Mouse (Mus musculus): ENCODE data around the gene Klk1b16. TPM values are rescaled to one million over a fixed set of nuclear protein-coding genes. Genes with fewer than 3 reads are reported as not detected.
A peak's percentile ranks its signal among the peaks of the same experiment; 100 is the strongest.
"Not testable (repeated sequence)": the region's sequence is repeated elsewhere in the genome, so short reads cannot be mapped to it uniquely, and the experiment has no call there.

Gene Klk1b16
- polyA plus RNA-seq (2012; fragmentation: generic; extraction: Trizol), result not detected

- no peak for TF ChIP-seq MAX (IDR thresholded peaks at IDR 0.05; ENCODE audit: low read depth)
- TF ChIP-seq E2F4 (IDR thresholded peaks at IDR 0.05; ENCODE audit: insufficient read depth), result no peak
- no peak for TF ChIP-seq REST (IDR thresholded peaks at IDR 0.05; ENCODE audit: insufficient read depth, insufficient read length)
- no peak for TF ChIP-seq TCF12 (IDR thresholded peaks at IDR 0.05; ENCODE audit: insufficient read depth, poor library complexity, severe bottlenecking)
- TF ChIP-seq MYOD1 (IDR thresholded peaks at IDR 0.05; ENCODE audit: control insufficient read depth in 1 of 3, insufficient read length in 2 of 3, low read depth in 2 of 3), result no peak
- no peak for TF ChIP-seq SRF (IDR thresholded peaks at IDR 0.05; ENCODE audit: control insufficient read depth, insufficient read length, low read depth)
- TF ChIP-seq MYOG (IDR thresholded peaks at IDR 0.05; ENCODE audit: control insufficient read depth in 1 of 3, insufficient read depth in 1 of 3, insufficient read length in 2 of 3, low read depth in 2 of 3), result no peak
- TF ChIP-seq POLR2AphosphoS2 (IDR thresholded peaks at IDR 0.05; ENCODE audit: insufficient read length, low read depth), result no peak
- TF ChIP-seq POLR2A (IDR thresholded peaks at IDR 0.05; ENCODE audit: insufficient read length, low read depth), result no peak
- no peak for TF ChIP-seq USF1 (IDR thresholded peaks at IDR 0.05; ENCODE audit: low read depth)
- no peak within 1 kb of the TSS for H3K4me2 ChIP-seq (ENCODE audit: low read depth)
- no peaks in the 10 kb centered on the region for H3K27me3 ChIP-seq (ENCODE audit: control insufficient read depth, insufficient read depth, insufficient read length)
- H3K4me3 ChIP-seq, result no peak within 1 kb of the TSS
- H3K36me3 ChIP-seq (ENCODE audit: control insufficient read depth, insufficient read depth), result no peaks in the 10 kb centered on the region
- H3ac ChIP-seq (ENCODE audit: control insufficient read depth, insufficient read length), result no peak within 1 kb of the TSS
- no peaks in the 10 kb centered on the region for H3K79me2 ChIP-seq (ENCODE audit: control insufficient read depth, insufficient read depth)
These were observed at the start of gene Klk1b16 for GRCm38 (mm10) chr7:44136467-44136866. Gene Klk1b16, plus strand, starts transcription at chr7:44136767.

DNA sequence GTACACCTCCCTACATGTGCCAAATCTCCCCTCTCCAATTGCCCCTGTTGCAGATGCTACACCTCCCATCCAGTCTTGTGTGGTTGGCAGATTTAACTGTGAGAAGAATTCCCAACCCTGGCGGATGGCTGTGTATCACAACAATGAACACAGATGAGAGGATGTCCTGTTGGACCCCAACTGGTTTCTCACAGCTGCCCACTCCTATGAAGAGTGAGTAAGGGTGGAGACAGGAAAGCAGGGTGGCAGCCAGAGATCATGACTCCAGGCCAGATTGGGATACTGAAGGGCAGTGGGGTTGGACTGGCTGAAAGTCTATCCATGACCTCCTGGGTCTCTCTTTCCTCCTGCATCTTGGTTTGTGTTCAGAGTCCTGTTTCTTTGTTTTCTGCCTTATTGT is 40.5 kb upstream of the Klk1b16 start:
- Histone ChIP-seq H3K4me3 (no peak overlapping the region), H3K36me3 (ENCODE audit: control insufficient read depth, insufficient read depth) (no peaks in the 10 kb centered on the region), H3ac (ENCODE audit: control insufficient read depth, insufficient read length) (no peak overlapping the region), H3K79me2 (ENCODE audit: control insufficient read depth, insufficient read depth) (no peaks in the 10 kb centered on the region), H3K27me3 (ENCODE audit: control insufficient read depth, insufficient read depth, insufficient read length) (no peaks in the 10 kb centered on the region), H3K4me2 (ENCODE audit: low read depth) (no peak overlapping the region)
- TF ChIP-seq SRF (IDR thresholded peaks at IDR 0.05; ENCODE audit: control insufficient read depth, insufficient read length, low read depth), result no peak

DNA sequence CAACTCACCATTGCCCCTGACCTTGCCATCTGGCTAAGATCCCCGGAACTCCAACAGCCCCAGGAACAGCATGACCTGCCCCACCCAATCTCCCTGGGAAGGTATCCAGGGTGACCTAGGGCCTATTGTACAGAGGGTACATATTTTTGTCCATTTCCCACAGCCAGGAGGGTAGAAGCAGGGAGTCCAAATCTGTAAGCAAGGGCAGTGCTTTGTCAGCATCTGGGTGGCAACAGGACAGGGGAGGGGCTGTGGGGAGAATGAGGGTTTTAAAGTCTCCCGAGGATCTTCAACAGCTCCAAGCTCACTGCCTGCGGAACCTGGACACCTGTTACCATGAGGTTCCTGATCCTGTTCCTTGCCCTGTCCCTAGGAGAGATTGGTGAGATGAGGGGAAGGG is 34.5 kb upstream of the Klk1b16 start, which contains the start of gene Klk1b21:
Gene Klk1b21, plus strand, starts transcription at position 301 of the 400 bp plus-strand sequence.
- not testable (repeated sequence) for H3K36me3 ChIP-seq (ENCODE audit: control insufficient read depth, insufficient read depth); H3K79me2 ChIP-seq (ENCODE audit: control insufficient read depth, insufficient read depth); H3K4me2 ChIP-seq (ENCODE audit: low read depth); H3K4me3 ChIP-seq; H3ac ChIP-seq (ENCODE audit: control insufficient read depth, insufficient read length); H3K27me3 ChIP-seq (ENCODE audit: control insufficient read depth, insufficient read depth, insufficient read length)

- H3K27me3 ChIP-seq (ENCODE audit: control insufficient read depth, insufficient read depth, insufficient read length), result no peaks in the 10 kb centered on the region
- no peaks in the 10 kb centered on the region for H3K79me2 ChIP-seq (ENCODE audit: control insufficient read depth, insufficient read depth)
- no peak within 1 kb of the TSS for H3ac ChIP-seq (ENCODE audit: control insufficient read depth, insufficient read length)
- TF ChIP-seq USF1 (IDR thresholded peaks at IDR 0.05; ENCODE audit: low read depth) (no peak), MAX (IDR thresholded peaks at IDR 0.05; ENCODE audit: low read depth) (no peak)
- H3K4me3 ChIP-seq, result no peak within 1 kb of the TSS
- peak within 1 kb of the TSS; percentile 41 for H3K4me2 ChIP-seq (ENCODE audit: low read depth)
- no peaks in the 10 kb centered on the region for H3K36me3 ChIP-seq (ENCODE audit: control insufficient read depth, insufficient read depth)
These were observed 24.2 kb upstream of the Klk1b16 start, which contains the start of gene Klk1b22 for GRCm38 (mm10) chr7:44112373-44112772. Gene Klk1b22, plus strand, starts transcription at chr7:44112673.

GRCm38 (mm10) chr7:44123445-44123844 is 13.1 kb upstream of the Klk1b16 start:
- no peak overlapping the region for H3K4me3 ChIP-seq
- no peaks in the 10 kb centered on the region for H3K36me3 ChIP-seq (ENCODE audit: control insufficient read depth, insufficient read depth)
- TF ChIP-seq USF1 (IDR thresholded peaks at IDR 0.05; ENCODE audit: low read depth), result no peak
- no peak for TF ChIP-seq SRF (IDR thresholded peaks at IDR 0.05; ENCODE audit: control insufficient read depth, insufficient read length, low read depth)
- no peak for TF ChIP-seq MAX (IDR thresholded peaks at IDR 0.05; ENCODE audit: low read depth)
- no peak for TF ChIP-seq MYOD1 (IDR thresholded peaks at IDR 0.05; ENCODE audit: control insufficient read depth in 1 of 3, insufficient read length in 2 of 3, low read depth in 2 of 3)
- TF ChIP-seq TCF12 (IDR thresholded peaks at IDR 0.05; ENCODE audit: insufficient read depth, poor library complexity, severe bottlenecking), result no peak
- TF ChIP-seq TCF3 (IDR thresholded peaks at IDR 0.05; ENCODE audit: insufficient read length, low read depth), result no peak
- TF ChIP-seq POLR2AphosphoS2 (IDR thresholded peaks at IDR 0.05; ENCODE audit: insufficient read length, low read depth), result no peak
- TF ChIP-seq CEBPB (IDR thresholded peaks at IDR 0.05; ENCODE audit: insufficient read depth, poor library complexity, severe bottlenecking), result no peak
- no peak for TF ChIP-seq MYOG (IDR thresholded peaks at IDR 0.05; ENCODE audit: control insufficient read depth in 1 of 3, insufficient read depth in 1 of 3, insufficient read length in 2 of 3, low read depth in 2 of 3)
- TF ChIP-seq POLR2A (IDR thresholded peaks at IDR 0.05; ENCODE audit: insufficient read length, low read depth), result no peak
- TF ChIP-seq REST (IDR thresholded peaks at IDR 0.05; ENCODE audit: insufficient read depth, insufficient read length), result no peak
- TF ChIP-seq E2F4 (IDR thresholded peaks at IDR 0.05; ENCODE audit: insufficient read depth), result no peak
- no peak overlapping the region for H3K4me2 ChIP-seq (ENCODE audit: low read depth)
- no peaks in the 10 kb centered on the region for H3K27me3 ChIP-seq (ENCODE audit: control insufficient read depth, insufficient read depth, insufficient read length)
- H3K79me2 ChIP-seq (ENCODE audit: control insufficient read depth, insufficient read depth), result no peaks in the 10 kb centered on the region
- no peak overlapping the region for H3ac ChIP-seq (ENCODE audit: control insufficient read depth, insufficient read length)

All from myocyte (in vitro differentiated cells).